Mouse (Mus musculus) adrenal gland, adult 18-20 months (tissue): ENCODE measurements around the gene Fpgs. TPM values are rescaled to one million over a fixed set of nuclear protein-coding genes. Genes with fewer than 3 reads are reported as not detected.

Source experiments
- DNase-seq, 2 experiments: peaks; one replicate each; pipeline ENCODE4 v3.0.0; 2021 to 2022; ENCODE audit warnings: low spot score in 2 of 2
- total RNA-seq, 2 experiments: library from RNA; stranded (reverse); gene quantifications; 1 replicate in 1 of 2; 2 replicates in 1 of 2; pipeline ENCODE4 v1.2.3; 2021

Fpgs gene
- total RNA-seq, 2 experiments from 2014 or later = 8.2 to 10.3 TPM

DNA sequence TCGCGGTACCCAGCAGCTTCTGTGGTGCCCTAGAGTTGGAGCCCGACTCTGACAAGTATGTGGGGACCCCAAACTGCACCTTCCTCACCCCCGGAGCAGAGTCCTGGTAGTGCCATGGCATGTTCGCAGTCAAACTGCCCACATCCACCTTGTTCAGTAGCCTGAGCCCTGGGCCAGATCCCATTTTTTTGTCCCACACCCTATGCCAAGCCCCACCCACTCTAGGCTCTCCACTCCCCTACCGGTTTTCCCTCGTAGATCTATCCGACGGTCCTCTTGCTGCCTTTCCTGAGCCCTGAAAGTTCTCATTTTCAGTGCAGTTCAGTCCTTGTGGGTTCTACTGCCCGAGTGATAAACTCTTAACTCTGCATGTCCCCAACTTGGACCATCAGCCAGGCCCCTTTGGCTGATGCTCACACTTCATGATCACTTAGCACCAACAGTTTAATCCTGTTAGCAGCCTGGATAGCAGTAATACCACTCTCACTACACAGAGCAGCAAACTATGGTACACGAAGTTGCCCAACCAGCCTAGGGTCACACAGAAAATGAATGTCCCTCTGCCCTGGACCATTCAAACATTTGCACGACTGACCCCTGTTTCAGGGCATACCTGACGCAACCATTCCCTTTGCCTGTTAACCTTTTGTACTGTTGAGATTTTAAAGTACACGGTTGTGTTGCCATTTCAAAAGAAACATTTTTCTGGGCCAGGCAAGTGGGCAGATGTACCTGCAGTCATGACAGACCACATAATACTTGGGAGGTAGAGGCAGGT is 2.8 kb downstream of the Fpgs start:
- no peak for DNase-seq

DNA sequence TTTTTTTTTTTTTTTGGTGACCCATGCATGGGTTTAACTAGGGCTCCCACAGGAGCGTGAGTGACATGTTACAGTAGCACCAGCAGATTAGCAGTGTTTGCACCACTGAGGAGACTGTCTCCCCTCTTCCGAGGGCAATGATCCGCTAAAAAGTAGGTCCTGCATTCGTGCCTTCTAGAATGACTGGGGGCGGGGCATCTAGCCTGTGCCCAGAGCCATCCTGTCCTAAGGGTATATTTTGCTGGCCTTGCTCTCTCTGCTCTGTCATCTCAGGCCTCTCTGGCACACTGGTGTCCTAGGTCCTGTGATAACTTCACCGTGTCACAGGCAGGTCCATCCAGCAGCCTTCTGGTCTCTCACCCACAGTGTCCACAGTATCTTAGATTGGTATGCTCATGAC is 4.3 kb downstream of the Fpgs start:
- no peak for DNase-seq

DNA sequence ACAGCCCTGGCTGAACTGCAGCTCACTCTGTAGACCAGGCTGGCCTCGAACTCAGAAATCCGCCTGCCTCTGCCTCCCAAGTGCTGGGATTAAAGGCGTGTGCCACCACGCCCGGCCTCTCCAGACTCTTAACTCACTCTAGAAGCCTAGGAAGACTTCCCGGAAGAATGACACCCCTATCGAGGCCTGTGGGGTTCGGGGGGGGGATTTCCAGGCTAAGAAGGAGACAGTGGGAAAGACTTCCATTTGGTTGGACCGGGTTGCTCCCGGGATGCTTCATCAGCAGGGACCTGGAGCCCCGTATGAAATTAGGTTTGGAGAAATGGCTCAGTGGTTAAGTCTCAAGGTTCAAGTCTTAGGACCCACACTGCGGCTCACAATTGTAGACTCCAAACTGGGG is 9.3 kb downstream of the Fpgs start:
- DNase-seq = no peak

DNA sequence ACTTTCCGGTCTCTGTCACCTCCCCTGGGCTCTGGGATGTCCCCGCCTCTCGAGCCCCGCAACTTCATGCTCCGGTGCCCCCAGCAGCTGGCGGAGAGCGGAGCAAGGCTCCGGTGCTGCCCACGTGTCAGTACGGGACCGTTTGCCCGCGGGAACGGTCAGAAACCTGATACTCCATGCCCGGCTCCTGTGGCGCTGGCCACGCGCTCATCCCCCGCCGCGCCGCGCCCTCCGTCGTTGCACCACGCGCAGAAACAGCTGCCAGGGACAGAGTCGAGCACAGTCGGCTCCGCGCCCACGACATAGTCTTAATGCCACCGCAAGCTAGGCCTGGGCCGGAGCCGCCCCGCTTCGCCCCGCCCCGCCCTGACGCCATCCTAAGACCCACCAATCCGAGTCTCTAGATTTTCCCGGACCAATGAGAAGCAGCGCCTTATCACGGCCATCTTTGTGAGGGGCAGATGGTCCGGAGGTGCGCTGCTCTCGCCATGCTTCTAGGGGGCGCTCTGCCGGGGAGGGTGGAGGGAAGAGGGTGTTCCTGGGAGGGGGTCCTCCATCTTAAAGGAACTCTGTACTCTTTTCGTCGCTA is 10.0 kb downstream of the Fpgs start:
- peak; percentile 94 to 95 for DNase-seq

DNA sequence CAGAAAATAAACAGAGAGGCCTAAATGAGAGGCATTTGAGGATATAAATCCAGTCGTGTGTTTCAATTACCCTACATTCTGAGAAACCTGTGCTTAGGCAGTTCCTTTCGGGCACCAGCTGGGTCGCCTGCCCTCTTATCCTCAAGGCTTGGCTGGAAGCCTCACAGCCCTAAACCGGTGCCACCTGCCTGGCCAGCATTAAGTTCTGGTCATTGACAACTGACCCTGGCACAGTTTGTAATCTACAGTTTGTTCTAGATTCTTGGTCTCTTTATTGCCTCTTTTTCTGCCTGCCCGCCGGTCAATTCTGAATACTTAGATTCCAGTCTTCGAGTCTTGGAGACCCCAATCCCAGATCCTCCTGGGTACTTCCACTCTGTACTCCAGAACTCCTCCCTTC is 10.7 kb downstream of the Fpgs start:
- DNase-seq = no peak

DNA sequence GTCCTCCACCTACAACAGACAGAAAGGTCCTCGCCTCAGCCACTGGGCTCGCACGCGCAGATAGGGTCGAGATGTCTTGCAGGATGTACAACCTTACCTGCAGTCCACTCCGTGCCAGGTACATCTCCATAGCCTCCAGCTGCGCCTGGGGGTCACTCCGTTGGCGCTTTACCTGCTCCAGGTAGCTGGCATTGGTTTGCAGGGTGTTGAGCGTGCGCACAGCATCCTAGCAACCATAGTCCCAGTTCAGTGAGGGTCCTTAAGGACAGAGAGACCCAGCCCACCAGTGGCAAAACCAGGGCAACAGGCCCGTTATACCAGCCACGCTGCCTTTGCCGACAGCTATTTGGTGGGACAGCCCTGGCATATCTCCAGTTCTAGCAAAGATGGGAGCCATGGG is 11.4 kb downstream of the Fpgs start:
- no peak for DNase-seq

DNA sequence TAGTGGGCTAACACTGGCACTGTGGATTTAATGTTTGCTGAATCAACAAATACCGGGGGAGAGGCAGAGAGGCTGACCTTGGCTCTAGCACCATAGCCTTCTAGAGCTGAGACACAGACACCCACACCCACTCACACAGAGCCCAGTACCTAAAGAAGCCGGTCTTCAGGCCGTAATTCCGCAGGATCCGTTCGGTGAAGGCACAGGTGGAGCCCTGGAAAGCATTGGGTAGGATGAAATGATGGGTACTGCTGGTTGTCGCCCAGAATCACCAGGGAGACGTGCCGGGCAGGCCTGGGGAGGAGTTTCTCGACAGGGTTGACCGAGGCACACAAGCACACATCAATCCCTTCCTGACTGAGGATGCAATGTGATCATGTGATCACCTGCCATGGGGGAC is 12.9 kb downstream of the Fpgs start:
- DNase-seq = no peak

DNA sequence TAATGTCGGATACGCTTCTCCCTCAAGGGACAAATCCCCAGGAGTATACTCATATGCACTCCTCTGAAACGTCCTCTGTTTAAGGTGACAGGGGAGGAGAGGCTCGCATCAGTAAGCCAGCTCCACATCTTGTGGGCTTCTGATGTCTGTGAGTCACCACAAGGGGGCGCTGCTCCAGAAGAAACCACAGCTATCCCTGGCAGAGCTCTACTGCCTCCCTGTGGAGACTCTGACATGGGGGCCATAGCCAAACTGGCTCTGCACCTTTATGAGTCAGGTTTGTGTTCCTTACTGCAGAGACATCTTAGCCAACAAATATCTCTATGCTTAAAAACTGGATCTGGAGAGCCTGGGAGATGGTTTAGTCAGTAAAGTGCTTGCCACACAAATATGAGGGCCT is 14.5 kb downstream of the Fpgs start:
- DNase-seq = peak; percentile 89 to 90

DNA sequence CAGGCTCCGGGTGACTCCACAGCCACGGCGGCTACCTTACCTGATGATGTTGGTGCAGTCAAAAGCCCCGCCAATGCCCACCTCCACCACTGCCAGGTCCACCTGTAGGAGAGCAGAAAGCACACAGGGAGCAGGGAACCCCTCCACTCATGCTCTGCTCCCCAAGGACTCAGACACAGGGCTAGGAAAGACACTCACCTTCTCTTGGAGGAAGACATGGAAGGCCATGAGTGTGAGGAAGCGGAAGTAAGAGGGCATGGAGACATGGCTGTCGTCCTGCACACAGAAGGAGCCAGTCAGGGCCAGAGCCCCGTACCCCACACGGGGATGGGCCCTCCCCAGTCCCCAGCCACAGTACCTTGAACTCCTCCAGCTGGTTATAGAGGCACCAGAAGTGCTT is 16.4 kb downstream of the Fpgs start:
- DNase-seq = no peak

DNA sequence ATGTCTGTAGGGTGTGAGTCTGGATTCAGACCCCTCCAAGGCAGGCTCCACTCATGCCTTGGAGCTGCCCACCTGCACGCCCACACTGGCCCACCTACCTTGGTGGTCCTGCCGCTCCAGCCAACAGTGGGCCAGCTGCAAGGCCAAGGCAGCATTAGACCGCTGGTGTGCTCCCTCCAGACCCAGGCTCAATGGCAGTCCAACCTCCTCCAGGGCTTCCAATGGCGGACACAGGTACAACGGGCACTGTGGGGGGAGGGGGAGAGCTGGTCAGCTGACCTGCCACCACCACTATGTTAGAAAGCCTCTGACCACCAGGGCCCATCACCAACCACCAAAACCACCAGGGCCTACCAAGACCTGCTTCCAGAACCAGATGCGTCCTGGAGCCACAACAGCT is 17.3 kb downstream of the Fpgs start:
- no peak for DNase-seq

DNA sequence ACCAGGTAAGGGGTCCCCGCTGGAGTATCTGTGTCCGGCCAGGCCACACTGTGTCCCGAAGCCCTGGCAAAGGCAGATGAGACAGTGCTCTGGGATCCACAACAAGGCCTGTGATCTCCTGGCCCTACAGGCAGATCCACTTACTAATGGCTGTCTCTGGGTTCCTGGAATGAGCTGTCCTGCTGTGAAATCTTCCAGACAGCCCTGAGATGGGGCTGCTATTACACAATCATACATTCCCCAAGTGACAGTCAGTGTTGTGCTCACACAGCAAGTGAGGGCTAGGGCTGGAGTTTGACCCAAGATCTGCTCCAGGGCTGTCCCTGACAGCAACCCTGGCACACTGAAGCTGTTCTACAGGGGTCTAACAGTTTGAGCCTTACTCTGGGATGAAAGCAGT is 18.1 kb downstream of the Fpgs start:
- peak in 1 of 2 experiments; percentile 39 for DNase-seq

DNA sequence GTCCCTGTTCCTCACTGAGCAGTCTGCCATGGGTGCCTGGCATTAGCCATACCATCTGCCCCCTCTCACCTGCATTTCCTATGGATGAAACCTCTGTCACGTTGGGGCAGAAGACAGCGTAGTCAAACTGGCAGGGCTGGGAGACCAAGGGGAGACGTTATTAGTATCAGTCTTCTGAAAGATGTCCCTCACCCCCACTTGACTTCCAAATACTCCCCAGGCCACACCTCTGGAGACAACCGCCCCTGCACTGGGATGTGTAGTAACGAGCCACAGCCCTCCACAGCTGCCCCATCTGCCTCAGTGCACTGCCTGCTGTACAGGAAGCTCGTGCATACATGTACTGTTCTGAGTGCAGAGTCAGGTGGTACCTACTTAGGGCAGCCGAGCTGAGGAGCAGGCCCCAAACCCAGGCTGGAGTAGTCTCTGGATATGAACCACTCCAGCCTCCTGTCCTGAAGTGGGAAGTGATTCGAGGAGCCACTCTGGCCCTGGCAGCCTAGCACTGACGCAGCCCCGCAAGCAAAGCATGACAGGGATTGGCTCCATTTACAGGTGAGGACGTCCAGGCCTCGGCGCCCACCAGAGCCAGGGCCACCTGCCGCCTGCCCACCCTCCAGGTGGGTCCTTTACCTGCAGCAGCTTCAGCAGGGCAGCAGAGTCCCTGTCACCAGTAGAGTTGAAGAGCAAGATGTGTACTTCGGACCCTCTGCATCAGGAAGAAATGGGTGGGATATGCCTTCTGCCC is 19.1 kb downstream of the Fpgs start:
- no peak for DNase-seq

DNA sequence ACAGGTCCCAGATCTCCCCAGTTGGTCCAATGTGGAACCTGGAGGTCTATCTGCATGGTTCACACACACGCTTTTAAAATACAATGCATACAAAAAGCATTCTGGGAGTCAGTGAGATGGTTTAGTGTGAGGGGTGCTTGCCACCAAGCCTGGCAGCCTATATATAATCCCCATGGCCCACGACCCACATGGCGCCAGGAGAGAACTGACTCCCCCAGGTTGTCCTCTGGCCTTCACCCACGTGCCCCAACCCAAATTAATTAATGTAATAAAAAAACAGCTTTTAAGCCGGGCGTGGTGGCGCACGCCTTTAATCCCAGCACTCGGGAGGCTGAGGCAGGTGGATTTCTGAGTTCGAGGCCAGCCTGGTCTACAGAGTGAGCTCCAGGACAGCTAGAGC is 20.2 kb downstream of the Fpgs start:
- no peak for DNase-seq

DNA sequence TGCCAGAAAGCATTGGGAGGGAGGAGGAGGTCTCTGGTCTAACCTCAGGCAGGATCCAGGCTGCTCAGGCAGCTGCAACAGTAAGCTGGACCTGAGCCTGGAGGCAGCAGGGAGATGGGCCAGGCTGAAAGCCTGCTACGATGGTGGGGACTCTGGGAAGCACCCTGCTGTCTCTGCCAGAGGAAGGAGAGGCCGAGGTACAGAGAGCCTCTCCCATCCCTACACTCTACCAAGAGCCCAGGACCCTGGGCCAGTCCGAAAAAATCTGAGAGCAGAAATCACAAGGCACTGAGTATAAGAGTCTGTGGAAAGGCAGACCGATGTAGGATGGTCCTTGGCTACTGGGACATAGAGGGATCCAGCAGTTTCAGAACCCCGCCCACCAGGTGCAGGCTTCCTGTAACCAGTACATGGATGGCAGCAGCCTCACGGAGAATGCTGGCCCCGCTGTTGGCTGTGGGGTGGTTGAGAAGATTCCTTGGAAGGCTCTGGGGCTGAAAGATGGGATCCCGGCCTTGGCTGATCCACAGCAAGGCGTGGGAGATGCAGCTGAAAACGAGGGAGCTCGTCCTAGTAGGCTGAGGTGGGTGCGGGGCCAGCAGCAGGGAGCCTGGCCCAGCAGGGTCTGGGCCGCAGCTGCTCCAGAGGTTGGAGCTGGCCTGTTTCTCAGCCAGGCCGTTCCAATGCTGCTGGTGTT is 21.1 kb downstream of the Fpgs start:
- DNase-seq = no peak

DNA sequence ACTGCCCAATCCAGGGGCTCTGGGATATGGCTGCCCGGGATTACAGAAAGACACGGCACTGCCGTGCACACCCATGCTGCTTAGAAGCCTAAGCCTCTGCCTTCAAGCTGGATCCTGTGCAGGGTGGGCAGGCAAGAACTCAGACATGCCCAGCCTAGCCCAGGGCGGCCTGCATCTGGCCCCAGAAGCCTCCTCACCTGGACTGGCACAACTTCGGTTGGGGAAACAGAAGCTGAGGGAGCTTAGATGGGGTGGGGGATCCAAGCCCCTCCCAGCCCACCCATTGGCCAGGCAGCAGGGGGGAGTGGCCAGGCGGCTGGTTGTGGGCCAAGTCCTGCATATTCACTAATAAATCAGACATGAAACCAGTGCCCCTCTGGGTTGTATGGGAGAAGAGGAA is 22.2 kb downstream of the Fpgs start:
- no peak for DNase-seq

DNA sequence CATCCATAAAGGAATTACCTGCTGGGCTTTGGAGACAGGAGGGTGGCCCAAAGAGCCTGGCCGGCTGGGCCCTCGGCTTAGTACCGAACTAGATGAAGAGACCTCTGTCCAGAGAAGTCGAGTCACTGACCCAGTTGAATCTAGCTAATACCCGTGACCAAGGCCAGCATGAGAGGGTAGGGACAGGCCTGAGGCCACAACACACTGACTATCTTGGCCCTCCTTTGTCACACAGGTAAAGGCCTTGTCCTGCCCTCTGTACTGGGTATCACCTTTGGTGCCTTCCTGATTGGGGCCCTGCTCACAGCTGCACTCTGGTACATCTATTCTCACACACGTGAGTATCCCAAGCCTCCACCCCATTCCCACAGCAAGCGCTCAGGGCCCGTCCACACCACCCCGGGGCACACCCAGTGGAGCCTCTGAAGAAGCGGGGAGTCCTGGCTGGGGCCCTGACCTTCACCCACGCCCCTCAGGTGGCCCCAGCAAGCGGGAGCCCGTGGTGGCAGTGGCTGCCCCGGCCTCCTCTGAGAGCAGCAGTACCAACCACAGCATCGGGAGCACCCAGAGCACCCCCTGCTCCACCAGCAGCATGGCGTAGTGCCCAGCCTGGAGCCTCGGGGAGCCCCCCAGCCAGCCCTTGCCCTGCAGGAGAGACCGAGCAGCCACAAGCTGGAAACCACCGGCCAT is 22.8 kb downstream of the Fpgs start:
- no peak for DNase-seq

DNA sequence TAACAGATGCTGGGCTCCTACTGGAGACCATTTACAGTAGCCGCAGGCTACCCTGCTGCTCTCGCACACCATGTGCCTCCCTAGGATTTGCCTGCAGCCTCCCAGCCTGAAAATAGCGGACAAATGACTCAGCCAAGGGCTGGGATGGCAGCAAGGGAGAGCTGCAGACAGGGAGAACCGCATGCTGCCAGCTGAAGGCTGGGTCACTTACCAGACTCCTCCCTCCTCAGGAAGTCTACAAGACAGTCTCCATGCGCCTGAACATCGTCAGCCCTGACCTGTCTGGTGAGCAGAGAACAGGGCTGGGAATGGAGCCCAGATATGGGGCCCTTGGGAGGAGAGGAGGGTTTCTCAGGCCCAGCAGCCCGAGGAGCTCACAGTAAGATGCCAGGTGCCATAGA is 23.9 kb downstream of the Fpgs start:
- DNase-seq = peak in 1 of 2 experiments; percentile 46

DNA sequence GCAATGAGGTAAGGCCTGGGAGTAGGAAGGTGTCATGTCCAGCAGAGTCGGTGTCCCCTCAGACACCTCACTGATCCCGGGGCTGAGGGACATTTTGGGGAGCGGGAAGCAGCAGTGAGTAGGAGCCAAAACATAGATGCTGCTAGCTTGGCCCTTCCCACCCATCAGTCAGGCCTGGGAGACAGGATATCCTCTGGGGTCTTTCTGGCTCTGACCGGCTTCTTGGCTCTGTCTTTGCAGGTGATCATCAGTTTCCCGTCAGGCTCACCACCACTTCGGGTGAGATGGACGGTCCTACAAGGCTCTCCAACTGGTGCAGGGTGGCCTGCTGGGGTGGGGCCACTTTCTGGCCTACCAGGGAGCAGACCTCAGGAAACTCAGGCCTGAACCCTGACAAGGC is 26.3 kb downstream of the Fpgs start:
- DNase-seq = no peak

DNA sequence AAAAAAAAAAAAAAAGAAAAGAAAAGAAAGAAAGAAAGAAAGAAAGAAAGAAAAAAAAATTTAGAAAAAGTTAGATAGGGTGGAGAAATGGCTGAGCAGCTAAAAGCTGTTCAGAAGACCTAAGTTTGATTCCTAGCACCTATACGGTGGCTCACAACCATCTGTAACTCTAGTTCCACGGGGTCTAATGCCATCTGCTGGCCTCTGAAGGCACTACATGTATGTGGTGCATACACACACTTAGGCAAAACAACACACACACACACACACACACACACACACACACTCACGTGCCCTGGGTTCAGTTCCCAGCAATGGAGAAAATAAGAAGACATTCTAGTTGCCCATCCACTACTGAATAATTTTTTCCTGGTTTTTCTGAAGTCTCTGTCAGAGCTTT is 27.1 kb downstream of the Fpgs start:
- DNase-seq = no peak

DNA sequence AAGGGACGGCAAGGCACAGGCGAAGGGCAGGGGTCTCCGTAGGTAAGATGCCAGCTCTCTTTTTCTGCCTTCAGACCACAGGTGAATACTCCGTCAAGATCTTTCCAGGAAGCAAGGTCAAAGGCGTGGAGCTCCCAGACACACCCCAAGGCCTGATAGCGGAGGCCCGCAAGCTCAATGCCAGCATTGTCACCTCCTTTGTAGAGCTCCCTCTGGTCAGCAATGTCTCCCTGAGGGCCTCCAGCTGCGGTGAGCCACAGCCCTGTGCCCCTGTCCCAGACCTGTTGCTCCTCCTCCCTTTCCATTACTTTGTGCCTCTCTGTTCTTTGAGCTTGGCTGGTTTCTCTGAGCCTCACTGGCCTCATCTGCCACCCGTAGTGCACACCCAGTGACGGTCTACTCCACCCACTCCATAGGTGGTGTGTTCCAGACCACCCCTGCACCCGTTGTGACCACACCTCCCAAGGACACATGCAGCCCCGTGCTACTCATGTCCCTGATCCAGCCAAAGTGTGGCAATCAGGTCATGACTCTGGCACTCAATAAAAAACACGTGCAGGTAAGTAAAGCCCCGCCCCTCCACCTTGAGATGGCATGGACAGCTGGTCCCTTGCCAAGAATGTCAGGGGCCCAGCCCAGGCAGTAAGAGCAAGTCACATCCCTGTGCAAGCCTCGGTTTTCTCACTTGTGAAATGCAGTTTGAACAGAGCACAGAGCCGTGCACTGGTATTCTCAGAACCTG is 30.6 kb downstream of the Fpgs start:
- DNase-seq = no peak
